Mouse (Mus musculus) CD4-positive naive resting alpha-beta T cell, adult 76 days (primary cell): Measurements from ENCODE around the gene Irf2. TPM values are rescaled to one million over a fixed set of nuclear protein-coding genes. Genes with fewer than 3 reads are reported as not detected.

Source experiments
- total RNA-seq: library from RNA; stranded (reverse); gene quantifications from one replicate; pipeline ENCODE4 v1.2.4, GENCODE M21; 2023

Gene Irf2
- 171 TPM for total RNA-seq

GRCm38 (mm10) chr8:46739003-46739949, at the start of gene Irf2:
TSS of gene Irf2 (plus strand) at chr8:46739732.

Other genes starting within 250 kb of the Irf2 start
- gene Cenpu, start 187.7 kb upstream of the Irf2 start, total RNA-seq: 2.8 TPM
- 20.6 TPM for gene Primpol, start 122.5 kb upstream of the Irf2 start, total RNA-seq
- 12.6 TPM for gene Casp3, start 122.4 kb upstream of the Irf2 start, total RNA-seq
- gene Enpp6, start 247.2 kb downstream of the Irf2 start, total RNA-seq: not detected